Mouse (Mus musculus): ENCODE measurements around the gene Agmat.

GRCm38 (mm10) chr4:141805886-141806285 is 59.4 kb downstream of the Agmat start:
- TF ChIP-seq CTCF (conservative IDR thresholded peaks at IDR 0.05; ENCODE audit: low read length) (no peak), NANOG (IDR thresholded peaks at IDR 0.05; ENCODE audit: borderline replicate concordance, low read length) (no peak), POU5F1 (IDR thresholded peaks at IDR 0.05; ENCODE audit: borderline replicate concordance, low read length) (no peak)
